Mouse (Mus musculus) spleen, embryonic (tissue): Measurements from ENCODE around the gene Aven.

Experiments
- CTCF ChIA-PET: fragments of 350-600 bp; sonication (Branson Sonifier 250); formaldehyde crosslinking; loops from one replicate; lab custom pipeline; 2022; lab: Charles Lee

Gene Aven

GRCm38 (mm10) chr2:112656131-112656530, 163.4 kb downstream of the Aven start:
- CTCF ChIA-PET: interaction anchor here (0.5 to 0.6 kb wide), 2 partner anchors 16 to 31 kb away, joined by 3 to 8 read pairs; no protein-coding TSS in a partner anchor

GRCm38 (mm10) chr2:112669461-112669860, 176.7 kb downstream of the Aven start:
- CTCF ChIA-PET: no interaction called here

DNA sequence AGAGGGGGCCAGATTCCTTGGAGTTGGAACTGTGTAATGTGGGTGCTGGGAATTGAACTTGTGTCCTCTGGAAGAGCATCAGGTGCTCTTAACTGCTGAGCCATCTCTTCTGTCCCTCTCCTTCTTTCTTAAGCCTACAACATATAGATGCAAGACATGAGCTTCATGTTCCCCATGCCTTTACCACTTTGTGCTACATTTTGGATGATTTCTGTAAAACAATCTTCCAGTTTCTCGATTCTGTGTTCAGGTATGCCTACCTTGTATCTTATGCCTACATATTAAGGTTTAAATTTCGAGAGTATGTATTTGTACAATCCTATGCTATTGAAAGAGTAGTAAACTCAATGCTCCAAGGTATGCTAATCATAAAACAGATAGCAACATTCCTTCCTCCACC, 183.4 kb downstream of the Aven start:
- CTCF ChIA-PET: no interaction called here

DNA sequence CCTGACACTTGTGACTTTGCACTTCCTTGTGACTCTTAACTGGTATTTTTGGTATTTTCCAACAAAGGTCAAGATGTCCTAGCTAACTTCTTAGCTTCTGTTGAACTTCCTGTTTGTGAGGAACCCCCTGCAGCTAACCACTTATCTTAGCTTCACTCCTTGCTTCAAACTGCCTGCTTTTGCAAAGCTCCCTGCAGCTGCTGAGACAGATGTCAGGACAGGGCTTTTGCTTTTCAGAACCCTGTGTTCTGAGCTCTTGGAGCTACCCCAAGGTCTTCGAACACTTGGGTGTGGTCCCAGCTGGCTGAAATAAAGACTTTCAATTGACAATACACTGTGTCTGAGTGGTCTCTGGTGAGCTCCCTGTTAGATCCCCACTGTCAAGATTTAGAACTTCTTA, 184.0 kb downstream of the Aven start:
- CTCF ChIA-PET: no interaction called here

- CTCF ChIA-PET: no interaction called here
Observed at GRCm38 (mm10) chr2:112677246-112677645, 184.5 kb downstream of the Aven start.

DNA sequence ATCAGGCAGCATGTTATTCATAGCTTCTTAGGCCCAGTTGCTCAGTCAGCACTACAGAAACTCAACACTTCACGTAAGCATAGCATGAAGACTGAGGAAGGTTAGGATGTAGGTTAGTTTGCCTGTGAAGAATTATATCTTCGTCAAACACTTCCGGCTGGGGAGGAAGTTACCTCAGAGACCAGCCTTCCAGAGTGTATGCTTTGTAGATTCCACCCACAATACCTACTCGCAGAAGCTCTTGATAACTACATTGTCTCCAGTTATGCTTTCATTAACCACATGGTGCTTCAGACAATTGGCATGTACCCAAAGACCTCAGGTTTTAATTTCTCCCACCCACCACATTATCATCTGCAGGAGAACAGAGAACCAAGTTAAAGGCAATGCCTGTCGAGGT, 189.1 kb downstream of the Aven start:
- CTCF ChIA-PET: no interaction called here
